Mouse (Mus musculus) midbrain, embryonic 16.5 days (tissue): ENCODE measurements at regions not wholly inside any gene's neighbourhood (a gene's known extent, or its start where the extent isn't known, plus 50 kb on each side); places are given as distances from the start of the nearest gene placed in this dataset.

Source experiments
- ATAC-seq: fragments of 200-750 bp; cut with Nextera tagmentation; 2 replicates; pipeline ENCODE4 v1.8.0; 2017; ENCODE audit warnings: moderate TSS enrichment
- H3K27ac ChIP-seq: fragments of 300-500 bp; sonication (generic); 2 replicates; pipeline ENCODE4 v1.5.1; 2014; ENCODE audit warnings: mild to moderate bottlenecking, low read length, mixed read lengths
- H3K27me3 ChIP-seq: fragments of 300-500 bp; sonication (generic); 2 replicates; pipeline ENCODE4 v1.6.1; 2014; ENCODE audit warnings: low read depth, low read length, mixed read lengths; ENCODE audit not compliant: control insufficient read depth, insufficient read depth
- H3K36me3 ChIP-seq: fragments of 300-500 bp; sonication (generic); 2 replicates; pipeline ENCODE4 v1.6.1; 2014; ENCODE audit warnings: mild to moderate bottlenecking, low read length, moderate library complexity, mixed read lengths; ENCODE audit not compliant: control insufficient read depth, insufficient read depth
- H3K4me1 ChIP-seq: fragments of 300-500 bp; sonication (generic); 2 replicates; pipeline ENCODE4 v1.6.1; 2014; ENCODE audit warnings: mild to moderate bottlenecking, low read length, mixed read lengths; ENCODE audit not compliant: control insufficient read depth, insufficient read depth
- H3K4me2 ChIP-seq: fragments of 300-500 bp; sonication (generic); 2 replicates; pipeline ENCODE4 v1.6.1; 2014; ENCODE audit warnings: mild to moderate bottlenecking, low read length, mixed read lengths
- H3K4me3 ChIP-seq: fragments of 300-500 bp; sonication (generic); 2 replicates; pipeline ENCODE4 v1.5.1; 2014; ENCODE audit warnings: low read depth, mild to moderate bottlenecking, low read length, moderate library complexity, mixed read lengths
- H3K9ac ChIP-seq: fragments of 300-500 bp; sonication (generic); 2 replicates; pipeline ENCODE4 v1.6.1; 2014; ENCODE audit warnings: low read depth, low read length, mixed read lengths
- H3K9me3 ChIP-seq: fragments of 300-500 bp; sonication (generic); replicated peaks from 2 replicates; pipeline ENCODE4 v1.6.1; 2014; ENCODE audit warnings: mild to moderate bottlenecking, low read length, mixed read lengths; ENCODE audit not compliant: control insufficient read depth, poor library complexity, severe bottlenecking
- WGBS: fragments of 180-500 bp; shearing (Covaris S2); extraction: QIAGEN DNeasy Blood & Tissue Kit; methylation state at CpG from one replicate; pipeline ENCODE4 v1.1.7; 2014; 5-methylcytosine and 5-hydroxymethylcytosine counted together

DNA sequence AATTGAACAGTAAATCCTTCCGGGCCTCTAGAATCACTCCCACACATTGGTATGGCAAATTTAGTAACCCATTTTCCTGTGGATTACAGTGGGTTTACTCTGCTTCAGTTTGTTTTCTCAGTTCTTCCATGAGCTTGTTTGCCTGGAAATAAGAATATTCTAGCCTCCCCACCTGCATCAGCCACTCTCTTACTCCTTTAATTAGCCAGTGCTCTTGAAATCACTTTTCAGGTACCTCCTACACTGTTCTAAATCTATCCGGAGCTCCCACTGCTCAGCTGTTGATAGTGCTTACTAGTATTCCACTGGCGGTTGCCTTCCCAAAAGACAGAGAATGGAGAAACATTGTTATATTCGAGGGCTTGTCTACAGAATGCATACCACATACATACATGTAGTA lies 167.1 kb downstream of the Htr7 start:
- Histone ChIP-seq H3K4me3 (no peak overlapping the region), H3K9ac (no peak overlapping the region), H3K36me3 (no peaks in the 10 kb centered on the region), H3K4me2 (no peak overlapping the region), H3K9me3 (no peaks in the 10 kb centered on the region), H3K27ac (no peak overlapping the region), H3K4me1 (no peaks in the 10 kb centered on the region), H3K27me3 (no peaks in the 10 kb centered on the region)
- WGBS: 89% methylated on average over 4 of the region's 4 CpGs
- ATAC-seq: no peak

DNA sequence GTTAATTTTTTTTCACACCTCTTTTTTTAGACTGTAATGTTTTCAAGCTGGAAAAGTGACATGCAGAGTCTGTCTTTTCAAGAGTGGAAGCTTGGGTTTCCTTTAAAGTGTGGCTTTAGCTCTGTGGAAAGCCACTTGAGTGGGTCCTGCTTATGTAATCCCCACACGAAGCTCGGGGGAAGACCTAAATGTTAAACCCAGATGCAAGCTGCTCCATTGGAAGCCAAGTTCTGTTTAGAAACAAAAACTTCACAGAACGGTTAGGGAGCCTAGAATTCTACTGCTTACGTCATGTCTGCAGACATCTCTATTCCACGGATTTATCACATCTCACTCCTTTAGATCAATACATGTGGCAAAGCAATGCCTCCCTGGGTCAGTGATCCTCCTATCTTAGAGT lies 171.0 kb downstream of the Htr7 start:
- Histone ChIP-seq H3K27me3 (no peaks in the 10 kb centered on the region), H3K9me3 (no peaks in the 10 kb centered on the region), H3K36me3 (no peaks in the 10 kb centered on the region), H3K4me1 (no peaks in the 10 kb centered on the region), H3K4me2 (no peak overlapping the region), H3K9ac (no peak overlapping the region), H3K27ac (no peak overlapping the region), H3K4me3 (no peak overlapping the region)
- ATAC-seq: no peak
- WGBS: 71% methylated on average over 5 of the region's 5 CpGs

DNA sequence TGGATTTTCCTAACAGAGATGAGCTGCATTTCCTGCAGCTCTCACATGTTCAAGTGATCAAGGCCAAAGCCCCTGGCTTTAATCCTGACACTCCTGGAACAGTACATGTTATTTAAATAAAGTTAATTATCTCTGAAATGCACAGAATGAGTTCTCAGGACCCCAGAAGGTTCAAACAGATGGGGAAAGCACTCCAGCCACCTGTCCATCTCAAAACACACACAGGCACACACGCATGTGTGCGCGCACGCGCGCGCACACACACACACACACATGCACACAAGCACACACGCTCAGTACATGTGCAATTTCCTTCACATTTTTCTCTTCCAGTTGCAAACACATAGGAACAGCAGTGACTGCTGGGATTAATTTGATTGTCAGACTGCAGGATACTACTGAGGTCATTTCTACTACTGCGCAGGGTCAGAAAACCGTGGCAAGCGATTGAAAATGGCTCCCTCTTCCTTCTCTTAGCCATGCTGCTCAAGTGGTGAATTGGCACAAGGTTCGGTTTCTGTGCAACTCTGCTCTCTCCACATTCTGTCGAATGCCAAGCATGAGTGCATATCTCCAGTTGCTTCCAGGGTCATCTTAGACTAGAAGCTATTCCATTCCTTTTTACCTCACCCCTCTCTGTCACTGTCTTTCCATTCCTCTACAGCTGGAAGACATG lies 175.4 kb downstream of the Htr7 start:
- no peaks in the 10 kb centered on the region for H3K36me3 ChIP-seq
- no peaks in the 10 kb centered on the region for H3K27me3 ChIP-seq
- no peak overlapping the region for H3K9ac ChIP-seq
- no peaks in the 10 kb centered on the region for H3K4me1 ChIP-seq
- H3K9me3 ChIP-seq: no peaks in the 10 kb centered on the region
- 94% methylated on average over 13 of the region's 13 CpGs for WGBS
- H3K27ac ChIP-seq: no peak overlapping the region
- H3K4me2 ChIP-seq: no peak overlapping the region
- H3K4me3 ChIP-seq: no peak overlapping the region
- no peak for ATAC-seq

DNA sequence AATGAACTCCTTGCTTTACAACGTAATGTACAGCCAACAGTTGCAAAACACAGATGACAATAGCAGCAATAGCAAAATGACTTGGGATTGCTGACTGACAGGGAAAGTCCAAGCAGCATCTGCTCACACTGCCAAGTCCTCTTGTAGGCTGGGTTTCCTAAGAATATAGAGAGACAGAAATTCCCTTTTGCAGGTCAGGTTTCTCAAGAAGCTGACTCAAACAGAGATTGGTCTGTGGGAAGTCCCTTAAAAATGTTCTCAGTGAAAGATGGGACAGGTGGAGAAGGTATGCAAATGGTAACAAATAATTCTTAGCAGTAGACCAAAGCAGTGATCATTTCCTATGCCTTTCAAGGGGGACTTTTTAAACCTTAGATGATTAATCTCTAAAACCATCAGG lies 181.8 kb downstream of the Htr7 start:
- H3K27me3 ChIP-seq: no peaks in the 10 kb centered on the region
- no peak overlapping the region for H3K4me3 ChIP-seq
- no peak overlapping the region for H3K9ac ChIP-seq
- no peak overlapping the region for H3K4me2 ChIP-seq
- no peaks in the 10 kb centered on the region for H3K9me3 ChIP-seq
- no peaks in the 10 kb centered on the region for H3K4me1 ChIP-seq
- ATAC-seq: no peak
- no peak overlapping the region for H3K27ac ChIP-seq
- 73% methylated on average over 1 of the region's 1 CpGs for WGBS
- H3K36me3 ChIP-seq: no peaks in the 10 kb centered on the region

DNA sequence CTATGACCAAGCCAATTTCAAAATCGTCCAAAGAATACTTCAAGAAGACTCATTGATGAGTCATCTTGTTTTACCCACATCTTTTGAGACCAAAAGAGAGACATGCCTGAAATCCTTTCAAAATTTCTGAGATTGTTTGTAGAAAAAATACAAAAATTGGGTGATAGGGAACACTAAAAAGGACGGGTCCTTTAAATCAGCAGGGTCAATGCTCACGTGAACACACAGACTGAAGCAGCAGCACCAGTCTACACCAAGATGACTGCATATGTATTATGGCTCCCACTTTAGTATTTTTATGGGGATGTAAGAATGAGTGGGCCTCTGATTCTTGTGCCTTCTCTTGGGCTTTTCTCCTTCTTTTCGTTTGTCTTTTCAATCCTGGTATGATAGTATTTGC lies 186.6 kb downstream of the Htr7 start:
- no peaks in the 10 kb centered on the region for H3K36me3 ChIP-seq
- WGBS: 89% methylated on average over 4 of the region's 4 CpGs
- H3K27me3 ChIP-seq: no peaks in the 10 kb centered on the region
- no peaks in the 10 kb centered on the region for H3K4me1 ChIP-seq
- H3K9me3 ChIP-seq: no peaks in the 10 kb centered on the region
- no peak overlapping the region for H3K9ac ChIP-seq
- no peak overlapping the region for H3K4me2 ChIP-seq
- ATAC-seq: no peak
- H3K4me3 ChIP-seq: no peak overlapping the region
- H3K27ac ChIP-seq: no peak overlapping the region

DNA sequence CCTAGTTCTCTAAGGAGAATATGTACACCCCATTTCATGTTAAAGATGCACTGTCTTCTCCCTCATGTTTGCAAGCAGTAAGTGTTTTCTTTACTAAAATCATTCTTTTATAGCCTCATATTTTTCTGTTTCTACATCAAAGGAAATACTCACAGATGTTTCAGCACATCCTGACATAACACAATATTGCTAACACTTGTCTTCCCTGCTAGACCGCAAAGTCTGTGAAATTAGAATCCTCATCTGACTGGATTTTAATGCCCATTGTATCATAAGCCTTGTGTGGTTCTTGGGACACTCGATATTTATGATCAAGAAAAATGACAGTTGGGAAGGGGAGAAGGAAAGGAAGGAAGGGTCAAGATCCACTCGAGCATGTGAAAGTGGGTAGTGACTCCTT lies 188.8 kb downstream of the Htr7 start:
- no peaks in the 10 kb centered on the region for H3K9me3 ChIP-seq
- 91% methylated on average over 3 of the region's 3 CpGs for WGBS
- no peaks in the 10 kb centered on the region for H3K4me1 ChIP-seq
- no peak overlapping the region for H3K9ac ChIP-seq
- no peak overlapping the region for H3K27ac ChIP-seq
- no peaks in the 10 kb centered on the region for H3K27me3 ChIP-seq
- H3K4me3 ChIP-seq: no peak overlapping the region
- no peaks in the 10 kb centered on the region for H3K36me3 ChIP-seq
- no peak overlapping the region for H3K4me2 ChIP-seq
- no peak for ATAC-seq

DNA sequence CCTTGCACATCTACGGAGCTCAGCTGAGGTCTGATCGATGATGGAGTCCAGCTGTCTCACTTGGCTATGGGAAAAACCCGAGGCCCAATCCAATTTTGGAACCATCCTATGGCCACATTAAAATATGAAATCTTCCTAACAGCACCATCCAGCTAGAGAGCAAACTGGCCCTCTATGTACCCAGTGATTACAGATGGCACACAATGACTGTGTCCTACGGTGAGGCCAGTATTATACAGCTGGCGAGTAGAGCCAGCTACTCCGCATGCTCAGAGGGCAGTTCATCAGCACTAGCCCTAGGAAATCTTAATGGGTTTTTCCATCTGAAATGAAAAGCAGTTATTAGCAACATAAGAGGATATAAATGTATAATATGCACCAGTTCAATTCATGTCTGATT lies 194.3 kb downstream of the Htr7 start:
- WGBS: 83% methylated on average over 6 of the region's 6 CpGs
- H3K4me1 ChIP-seq: no peaks in the 10 kb centered on the region
- no peaks in the 10 kb centered on the region for H3K36me3 ChIP-seq
- no peak overlapping the region for H3K27ac ChIP-seq
- H3K9me3 ChIP-seq: no peaks in the 10 kb centered on the region
- no peak overlapping the region for H3K4me2 ChIP-seq
- no peak for ATAC-seq
- no peak overlapping the region for H3K9ac ChIP-seq
- no peak overlapping the region for H3K4me3 ChIP-seq
- H3K27me3 ChIP-seq: no peaks in the 10 kb centered on the region

DNA sequence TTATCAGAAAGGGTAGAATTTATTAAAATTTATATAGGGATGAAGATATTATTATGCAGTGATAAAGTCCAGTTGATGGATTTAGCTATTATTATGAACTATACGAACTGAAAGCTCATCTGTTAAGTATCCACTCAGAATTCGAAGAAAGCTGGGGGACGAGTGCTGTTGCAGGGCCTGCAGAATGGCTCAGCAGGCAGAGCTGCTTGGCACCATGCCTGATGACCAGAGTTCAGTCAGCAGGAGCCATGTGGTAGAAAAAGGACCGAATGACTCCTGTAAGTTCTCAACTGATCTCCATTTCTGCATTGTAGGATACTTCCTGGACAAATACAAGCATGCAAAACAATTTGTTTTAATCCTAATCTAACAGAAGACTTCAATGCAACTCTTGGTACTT lies 195.9 kb downstream of the Htr7 start:
- Histone ChIP-seq H3K36me3 (no peaks in the 10 kb centered on the region), H3K4me1 (no peaks in the 10 kb centered on the region), H3K4me3 (no peak overlapping the region), H3K27me3 (no peaks in the 10 kb centered on the region), H3K4me2 (no peak overlapping the region), H3K27ac (no peak overlapping the region), H3K9me3 (no peaks in the 10 kb centered on the region), H3K9ac (no peak overlapping the region)
- no peak for ATAC-seq
- WGBS: 59% methylated on average over 4 of the region's 4 CpGs

DNA sequence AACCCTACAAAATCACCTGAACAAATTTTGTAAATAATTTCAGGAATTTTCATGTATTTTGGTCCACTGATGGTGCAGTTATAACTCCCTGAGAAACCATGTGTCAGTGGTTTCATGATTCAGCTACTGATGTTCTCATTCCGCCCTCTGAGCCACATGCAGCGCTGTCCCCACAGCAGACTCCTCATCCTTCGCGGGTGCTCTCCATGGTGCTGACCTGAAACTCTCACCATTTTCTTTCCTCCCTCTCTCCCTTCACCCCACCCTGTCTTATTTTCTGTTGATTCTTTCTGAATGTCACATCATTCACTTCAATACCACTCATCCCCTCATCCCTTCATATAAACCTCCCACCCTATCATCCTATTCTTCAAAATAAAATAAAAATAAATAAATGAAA lies 224.3 kb downstream of the Htr7 start:
- WGBS: 13% methylated on average over 4 of the region's 4 CpGs
- Histone ChIP-seq H3K4me3 (no peak overlapping the region), H3K9me3 (no peaks in the 10 kb centered on the region), H3K4me1 (no peaks in the 10 kb centered on the region), H3K4me2 (no peak overlapping the region), H3K36me3 (no peaks in the 10 kb centered on the region), H3K27ac (no peak overlapping the region), H3K9ac (no peak overlapping the region), H3K27me3 (no peaks in the 10 kb centered on the region)
- no peak for ATAC-seq
